Mouse (Mus musculus) 3134 (cell line): Measurements from ENCODE around the gene Rtbdn.

Experiments used
- DNase-seq: peaks from one replicate; pipeline ENCODE4 v3.0.0-alpha.2; 2011; ENCODE audit warnings: low spot score; ENCODE audit not compliant: insufficient read length; ENCODE audit errors: extremely low read depth

Gene Rtbdn

GRCm38 (mm10) chr8:84918646-84919045 lies 28.1 kb upstream of the Rtbdn start:
- DNase-seq: no peak

- DNase-seq: no peak
These were observed 25.2 kb upstream of the Rtbdn start for GRCm38 (mm10) chr8:84921596-84921995.

GRCm38 (mm10) chr8:84925557-84925956 lies 21.2 kb upstream of the Rtbdn start:
- DNase-seq: no peak

- no peak for DNase-seq
These were observed 19.3 kb upstream of the Rtbdn start for GRCm38 (mm10) chr8:84927513-84927912.

GRCm38 (mm10) chr8:84928456-84929306 lies 18.1 kb upstream of the Rtbdn start:
- DNase-seq: peak; percentile 56

GRCm38 (mm10) chr8:84930582-84930981 lies 16.2 kb upstream of the Rtbdn start:
- no peak for DNase-seq

GRCm38 (mm10) chr8:84933767-84934559 lies 12.8 kb upstream of the Rtbdn start:
- no peak for DNase-seq

GRCm38 (mm10) chr8:84934860-84935259 lies 11.9 kb upstream of the Rtbdn start:
- DNase-seq: no peak

GRCm38 (mm10) chr8:84935489-84935888 lies 11.3 kb upstream of the Rtbdn start:
- DNase-seq: no peak

- DNase-seq: no peak
These were observed 10.5 kb upstream of the Rtbdn start for GRCm38 (mm10) chr8:84936041-84936961.

- DNase-seq: no peak
These were observed 9.7 kb upstream of the Rtbdn start, which contains the start of gene Mast1 for GRCm38 (mm10) chr8:84936962-84937546. Gene Mast1, minus strand, starts transcription at chr8:84937359.

- no peak for DNase-seq
These were observed 8.9 kb upstream of the Rtbdn start for GRCm38 (mm10) chr8:84937620-84938485.

- DNase-seq: no peak
These were observed 3.1 kb upstream of the Rtbdn start for GRCm38 (mm10) chr8:84943699-84944098.

- no peak for DNase-seq
These were observed 2.2 kb upstream of the Rtbdn start for GRCm38 (mm10) chr8:84944478-84945160.

- no peak for DNase-seq
These were observed 1.6 kb upstream of the Rtbdn start for GRCm38 (mm10) chr8:84945235-84945632.

GRCm38 (mm10) chr8:84945633-84946527 lies 911 bp upstream of the Rtbdn start:
- DNase-seq: no peak

GRCm38 (mm10) chr8:84947241-84947545 lies 402 bp downstream of the Rtbdn start:
- DNase-seq: no peak

- no peak for DNase-seq
These were observed 3.0 kb downstream of the Rtbdn start for GRCm38 (mm10) chr8:84949753-84950152.
